Mouse (Mus musculus) cerebellum, adult (tissue): ENCODE results near the gene Vwa1.
"Not testable (repeated sequence)": the region's sequence is repeated elsewhere in the genome, so short reads cannot be mapped to it uniquely, and the experiment has no call there.

Experiments used
- ATAC-seq: cut with Nextera tagmentation; 2 replicates; pipeline ENCODE4 v1.9.2; 2017; ENCODE audit warnings: mild to moderate bottlenecking, moderate library complexity, mixed read lengths; ENCODE audit not compliant: insufficient number of reproducible peaks, low FRiP score, low TSS enrichment

Vwa1 gene

DNA sequence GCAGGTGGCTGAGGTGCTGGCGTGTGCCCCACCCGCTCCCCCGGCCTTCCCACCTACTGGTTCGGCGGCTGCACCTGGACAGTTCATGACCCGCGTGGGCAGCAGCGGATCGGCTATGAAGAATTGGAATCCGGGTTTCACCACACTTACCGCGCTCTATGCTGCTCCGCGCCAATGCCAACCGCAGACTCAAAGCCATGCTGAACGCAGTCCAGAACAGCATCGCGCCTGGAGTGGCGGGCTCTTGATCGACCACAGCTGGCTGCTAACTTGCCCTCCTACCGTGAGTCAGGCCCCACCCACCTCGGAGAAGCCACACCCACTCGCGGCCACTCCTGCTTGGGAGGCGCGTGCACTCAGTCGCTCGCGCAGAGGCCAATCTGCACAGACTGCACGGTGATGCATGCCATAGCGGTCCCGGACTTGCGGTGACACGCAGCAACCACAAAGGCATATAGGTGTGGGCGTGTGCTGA lies at the start of gene Vwa1:
Gene Vwa1 (minus strand): TSS at position 419 of the 475 bp plus-strand sequence.
- peak; percentile 54; the same call in 1 of the 2 replicates for ATAC-seq

DNA sequence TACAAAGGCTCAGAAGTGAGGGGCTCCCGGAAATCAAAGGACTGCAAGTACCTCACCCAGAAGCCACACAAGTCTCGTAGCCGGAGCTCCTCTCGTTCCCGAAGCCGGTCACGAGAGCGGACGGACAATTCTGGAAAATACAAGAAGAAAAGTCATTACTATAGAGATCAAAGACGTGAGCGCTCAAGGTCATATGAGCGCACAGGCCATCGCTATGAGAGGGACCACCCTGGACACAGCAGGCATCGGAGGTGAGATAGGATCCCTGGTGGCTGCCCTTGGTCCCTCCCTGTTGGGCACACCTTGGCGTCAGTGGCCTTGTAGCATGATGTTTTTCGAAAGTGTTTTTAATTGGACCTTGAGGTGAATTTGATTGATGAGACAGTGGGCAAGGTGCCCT lies 48.9 kb upstream of the Vwa1 start:
- no peak for ATAC-seq

- ATAC-seq: no peak
Measured at GRCm38 (mm10) chr4:155821025-155821424, 46.5 kb upstream of the Vwa1 start.

- no peak for ATAC-seq
Measured at GRCm38 (mm10) chr4:155817533-155817932, 43.0 kb upstream of the Vwa1 start.

- ATAC-seq: no peak
Measured at GRCm38 (mm10) chr4:155812665-155813181, 38.2 kb upstream of the Vwa1 start.

GRCm38 (mm10) chr4:155811929-155812664 lies 37.6 kb upstream of the Vwa1 start, which contains the start of gene Ccnl2:
Gene Ccnl2, plus strand, starts transcription at chr4:155812489.
- ATAC-seq: peak; percentile 97

DNA sequence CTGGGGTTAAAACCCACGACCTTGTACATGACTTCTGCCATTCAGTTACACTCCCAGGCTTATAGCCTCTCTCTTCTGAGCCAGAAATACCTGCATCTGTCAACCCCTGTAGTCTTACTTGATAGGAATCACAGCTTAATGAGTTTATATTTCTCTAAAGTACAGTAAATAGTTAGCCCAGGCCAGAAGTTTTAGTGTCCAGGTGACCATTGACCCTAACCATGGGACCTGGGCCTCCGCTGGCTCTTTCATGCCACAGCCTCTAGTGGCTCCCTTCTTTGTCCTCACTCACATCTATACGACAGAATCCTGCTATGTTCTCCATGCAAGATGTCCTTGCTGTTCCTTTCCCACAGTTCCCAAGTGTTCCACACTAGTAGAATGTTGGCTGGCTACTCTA lies 33.3 kb upstream of the Vwa1 start:
- no peak for ATAC-seq

DNA sequence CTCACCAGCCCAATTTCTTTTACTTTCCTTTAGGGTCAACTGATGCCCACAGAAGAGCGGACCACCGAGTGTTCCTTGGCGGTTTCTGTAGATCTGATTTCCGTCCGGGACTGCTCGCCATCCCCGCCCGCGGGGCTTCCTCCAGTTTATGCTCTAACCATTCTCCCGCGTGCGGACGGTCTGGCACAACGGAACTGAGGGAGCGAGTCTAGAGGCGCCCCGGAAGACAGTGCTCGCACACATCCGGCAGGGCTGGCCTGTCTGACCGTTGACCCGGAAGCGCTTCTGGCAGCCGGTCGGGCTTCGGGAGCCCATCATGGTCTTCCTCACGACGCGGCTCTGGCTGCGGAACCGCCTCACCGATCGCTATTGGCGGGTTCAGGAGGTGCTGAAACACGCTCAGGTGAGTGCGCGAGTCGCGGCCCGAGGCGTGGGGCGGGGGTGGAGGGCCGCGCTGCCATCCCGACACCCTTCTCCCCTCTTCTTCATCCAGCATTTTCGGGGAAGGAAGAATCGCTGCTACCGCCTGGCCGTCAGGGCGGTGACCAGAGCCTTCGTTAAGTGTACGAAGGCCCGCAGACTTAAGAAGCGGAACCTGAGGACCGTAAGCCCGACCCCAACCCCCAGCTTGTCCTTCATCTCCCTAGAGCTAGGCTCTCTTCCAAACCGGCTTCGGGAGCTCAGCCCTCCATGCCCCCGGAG lies 29.0 kb upstream of the Vwa1 start:
- peak; percentile 91; the same call in 1 of the 2 replicates for ATAC-seq

GRCm38 (mm10) chr4:155802741-155803339 lies 28.3 kb upstream of the Vwa1 start, which contains the start of gene Mrpl20:
Gene Mrpl20, plus strand, starts transcription at chr4:155802878.
- no peak for ATAC-seq

GRCm38 (mm10) chr4:155802075-155802474 lies 27.6 kb upstream of the Vwa1 start:
- ATAC-seq: no peak

- ATAC-seq: no peak
Measured at GRCm38 (mm10) chr4:155793730-155794129, 19.2 kb upstream of the Vwa1 start.

GRCm38 (mm10) chr4:155791240-155791933 lies 16.9 kb upstream of the Vwa1 start:
- ATAC-seq: no peak

DNA sequence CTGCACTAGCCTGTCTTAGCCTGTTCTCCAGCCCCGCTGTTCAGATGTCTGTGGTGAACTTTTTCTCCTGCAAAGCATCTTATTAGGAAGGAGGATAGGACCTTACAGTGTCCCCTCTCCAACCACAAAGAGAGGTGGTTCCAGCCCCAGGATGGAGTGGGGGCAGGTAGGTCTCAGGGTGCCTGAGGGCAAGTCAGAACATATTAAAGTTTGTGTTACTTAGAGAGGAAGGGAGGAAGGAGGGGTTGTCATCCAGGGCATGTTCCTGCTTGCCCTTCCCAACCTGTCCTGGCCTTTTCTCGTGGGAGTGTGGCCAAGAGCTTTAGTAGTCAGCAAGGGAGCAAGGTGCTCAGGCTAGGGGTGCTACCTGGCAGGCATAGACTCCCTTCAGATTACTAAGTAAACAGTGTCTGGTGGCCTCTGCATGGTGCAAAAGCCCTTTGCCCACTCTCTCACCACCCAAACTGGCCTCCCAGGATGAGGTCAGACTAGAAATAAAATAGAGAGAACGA lies 16.2 kb upstream of the Vwa1 start:
- ATAC-seq: no peak

DNA sequence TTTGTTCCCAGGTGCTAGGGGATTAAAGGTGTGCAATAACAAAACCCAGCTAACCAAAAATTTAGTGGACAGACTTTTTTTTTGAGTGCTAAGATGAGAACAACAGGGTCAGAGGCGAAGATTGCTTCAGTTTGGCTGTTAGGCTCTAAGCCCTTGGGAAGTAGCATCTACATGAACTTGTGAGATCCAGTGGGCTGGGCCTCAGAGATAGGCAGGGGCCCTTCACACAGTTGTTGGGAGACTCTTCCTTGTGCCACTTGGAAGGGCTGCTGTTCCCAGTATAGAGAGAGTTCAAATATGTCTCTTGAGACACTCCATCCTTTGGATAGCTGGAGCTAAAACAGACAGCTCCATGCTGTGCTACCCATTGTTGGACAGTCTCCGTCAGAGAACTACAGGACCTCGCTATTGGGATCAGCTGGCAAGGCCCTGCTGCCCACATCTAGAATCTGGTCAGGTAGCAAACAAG lies 15.6 kb upstream of the Vwa1 start, which contains the start of gene Ankrd65:
Gene Ankrd65 (plus strand): TSS at position 419 of the 469 bp plus-strand sequence.
- no peak for ATAC-seq

- not testable (repeated sequence) for ATAC-seq
Measured at GRCm38 (mm10) chr4:155788833-155789232, 14.3 kb upstream of the Vwa1 start.

DNA sequence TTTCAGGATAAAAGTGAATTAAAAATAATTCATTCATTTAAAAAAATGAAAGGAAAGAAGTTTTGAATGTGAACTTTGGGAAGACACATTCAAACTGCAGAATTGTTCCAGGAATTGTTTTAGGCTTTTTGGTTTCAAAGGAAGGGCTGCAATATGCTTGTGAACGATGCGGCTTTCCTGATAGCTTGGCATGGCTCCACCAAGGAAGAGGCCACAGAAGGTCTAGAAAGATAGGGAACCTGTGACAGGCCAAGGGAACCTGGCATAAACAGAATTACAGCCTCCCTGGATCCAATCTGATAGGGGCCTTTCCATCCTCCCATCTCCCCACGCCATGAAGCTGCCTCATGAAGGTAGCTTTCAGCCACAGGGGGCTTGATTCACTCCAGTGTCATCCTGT lies 13.8 kb upstream of the Vwa1 start:
- no peak for ATAC-seq

- ATAC-seq: no peak
Measured at GRCm38 (mm10) chr4:155785819-155786218, 11.3 kb upstream of the Vwa1 start, which contains the start of gene Tmem88b. Gene Tmem88b, minus strand, starts transcription at chr4:155785874.

- no peak for ATAC-seq
Measured at GRCm38 (mm10) chr4:155785246-155785645, 10.7 kb upstream of the Vwa1 start.

- ATAC-seq: peak; percentile 84
Measured at GRCm38 (mm10) chr4:155784081-155784701, 9.7 kb upstream of the Vwa1 start.
